Mouse (Mus musculus): ENCODE measurements around the gene Tfam. TPM values are rescaled to one million over a fixed set of nuclear protein-coding genes. Genes with fewer than 3 reads are reported as not detected.

Gene Tfam
- polyA plus RNA-seq, 1 experiment from 2014 or later, result 80.6 TPM

- Histone ChIP-seq H3K4me3 (ENCODE audit: low read depth, low read length) (no peak overlapping the region), H3K27me3 (ENCODE audit: control insufficient read depth, insufficient read depth, low read length) (no peaks in the 10 kb centered on the region), H3K9me3 (ENCODE audit: control insufficient read depth, low read length) (no peaks in the 10 kb centered on the region), H3K4me1 (ENCODE audit: control insufficient read depth, insufficient read depth, low read length) (no peaks in the 10 kb centered on the region), H3K36me3 (ENCODE audit: control insufficient read depth, insufficient read depth, low read length) (no peaks in the 10 kb centered on the region), H3K27ac (ENCODE audit: low read depth, low read length) (no peak overlapping the region), H3K4me2 (ENCODE audit: low read depth) (no peak overlapping the region), H3K9ac (ENCODE audit: low read length) (no peak overlapping the region)
- DNase-seq (ENCODE audit: low spot score) (no peak), ATAC-seq (ENCODE audit: insufficient read depth, low FRiP score, low TSS enrichment) (no peak)
- WGBS, result 92% methylated on average over 2 of the region's 2 CpGs
Measured at GRCm38 (mm10) chr10:71201512-71201911, 36.6 kb downstream of the Tfam start.

DNA sequence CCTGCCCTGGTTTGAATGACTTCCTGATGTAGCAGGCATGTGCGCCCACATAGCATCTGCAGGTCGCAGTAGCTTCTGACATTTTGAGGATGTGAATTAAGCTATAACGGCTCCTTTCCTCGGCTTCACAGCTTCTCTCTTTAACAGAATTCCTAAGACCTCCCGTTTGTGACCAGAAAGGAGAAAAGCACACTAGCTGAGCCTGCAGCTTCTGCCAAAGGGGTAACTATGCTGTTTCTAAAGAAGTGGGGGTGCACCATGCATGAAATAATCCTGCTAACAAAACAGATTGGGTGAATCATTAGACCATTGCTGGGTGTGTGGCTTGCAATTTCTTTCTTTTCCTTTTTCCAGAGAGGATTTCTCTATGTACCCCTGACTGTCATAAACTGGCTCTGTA, 37.1 kb downstream of the Tfam start:
- H3K27me3 ChIP-seq (ENCODE audit: control insufficient read depth, insufficient read depth, low read length), result no peaks in the 10 kb centered on the region
- H3K9me3 ChIP-seq (ENCODE audit: control insufficient read depth, low read length), result no peaks in the 10 kb centered on the region
- H3K4me3 ChIP-seq (ENCODE audit: low read depth, low read length), result no peak overlapping the region
- no peak overlapping the region for H3K27ac ChIP-seq (ENCODE audit: low read depth, low read length)
- H3K36me3 ChIP-seq (ENCODE audit: control insufficient read depth, insufficient read depth, low read length), result no peaks in the 10 kb centered on the region
- H3K9ac ChIP-seq (ENCODE audit: low read length), result no peak overlapping the region
- ATAC-seq (ENCODE audit: insufficient read depth, low FRiP score, low TSS enrichment) (no peak), DNase-seq (ENCODE audit: low spot score) (no peak)
- WGBS, result 69% methylated on average over 5 of the region's 5 CpGs
- H3K4me2 ChIP-seq (ENCODE audit: low read depth), result no peak overlapping the region
- H3K4me1 ChIP-seq (ENCODE audit: control insufficient read depth, insufficient read depth, low read length), result no peaks in the 10 kb centered on the region

DNA sequence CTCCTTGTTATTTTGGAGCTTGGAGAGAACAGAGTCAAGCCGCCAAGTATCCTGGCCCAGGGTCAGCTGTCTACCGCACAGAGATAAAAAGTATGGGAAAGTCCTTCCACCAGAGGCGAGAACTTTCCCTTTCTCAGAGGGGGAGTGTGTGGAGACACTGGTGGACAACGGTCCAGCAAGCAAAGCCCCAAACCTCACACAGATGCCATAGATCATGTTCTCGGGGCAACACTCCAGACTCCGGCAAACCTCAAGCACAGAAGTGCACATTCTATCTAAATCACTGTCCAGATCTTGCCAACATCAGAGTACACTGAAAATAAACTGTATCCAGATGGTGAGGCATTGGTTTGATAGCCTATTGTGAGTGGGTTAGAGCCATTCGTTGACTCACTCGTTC, 39.4 kb downstream of the Tfam start:
- Histone ChIP-seq H3K9me3 (ENCODE audit: control insufficient read depth, low read length) (no peaks in the 10 kb centered on the region), H3K27ac (ENCODE audit: low read depth, low read length) (no peak overlapping the region), H3K9ac (ENCODE audit: low read length) (no peak overlapping the region), H3K27me3 (ENCODE audit: control insufficient read depth, insufficient read depth, low read length) (no peaks in the 10 kb centered on the region), H3K36me3 (ENCODE audit: control insufficient read depth, insufficient read depth, low read length) (no peaks in the 10 kb centered on the region), H3K4me2 (ENCODE audit: low read depth) (no peak overlapping the region), H3K4me1 (ENCODE audit: control insufficient read depth, insufficient read depth, low read length) (no peaks in the 10 kb centered on the region), H3K4me3 (ENCODE audit: low read depth, low read length) (no peak overlapping the region)
- ATAC-seq (ENCODE audit: insufficient read depth, low FRiP score, low TSS enrichment) (no peak), DNase-seq (ENCODE audit: low spot score) (no peak)
- 88% methylated on average over 8 of the region's 8 CpGs for WGBS

DNA sequence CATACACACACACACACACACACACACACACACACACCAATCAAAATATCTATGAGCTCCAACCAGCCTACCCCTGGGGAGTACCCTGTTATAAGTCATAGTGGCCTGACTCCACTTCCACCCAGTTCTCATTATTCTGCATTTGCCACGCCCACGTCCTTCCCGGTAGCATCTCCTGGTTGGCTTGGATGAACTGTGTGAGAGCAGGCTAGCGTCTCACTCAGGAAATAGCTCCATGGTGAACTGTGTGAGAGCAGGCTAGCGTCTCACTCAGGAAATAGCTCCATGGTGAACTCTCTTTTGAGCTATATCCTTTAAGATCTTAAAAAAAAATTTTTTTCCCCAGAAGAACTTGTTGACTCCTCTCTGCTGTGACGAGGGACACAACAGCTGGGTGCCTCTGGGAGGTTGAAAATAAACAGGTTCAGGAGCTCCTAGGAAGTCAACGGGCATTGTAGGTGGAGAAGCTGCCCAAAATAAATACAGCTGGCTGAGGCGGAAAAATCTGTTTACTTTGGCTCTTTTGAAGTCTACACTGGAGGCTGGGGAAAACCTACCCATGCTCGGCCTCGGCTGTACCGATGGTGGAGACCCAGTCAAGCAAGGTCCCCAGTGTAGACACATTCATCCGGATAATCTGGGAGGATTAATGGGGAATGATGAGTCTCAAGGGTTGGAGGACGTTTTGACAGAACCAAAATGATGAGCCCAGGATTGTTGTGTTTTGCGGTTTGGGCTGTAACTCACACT, 40.9 kb downstream of the Tfam start:
- WGBS, result 66% methylated on average over 14 of the region's 14 CpGs
- Histone ChIP-seq H3K4me1 (ENCODE audit: control insufficient read depth, insufficient read depth, low read length) (no peaks in the 10 kb centered on the region), H3K27ac (ENCODE audit: low read depth, low read length) (no peak overlapping the region), H3K4me2 (ENCODE audit: low read depth) (no peak overlapping the region), H3K9me3 (ENCODE audit: control insufficient read depth, low read length) (no peaks in the 10 kb centered on the region), H3K27me3 (ENCODE audit: control insufficient read depth, insufficient read depth, low read length) (no peaks in the 10 kb centered on the region), H3K4me3 (ENCODE audit: low read depth, low read length) (no peak overlapping the region), H3K36me3 (ENCODE audit: control insufficient read depth, insufficient read depth, low read length) (no peaks in the 10 kb centered on the region), H3K9ac (ENCODE audit: low read length) (no peak overlapping the region)
- DNase-seq (ENCODE audit: low spot score), result no peak
- ATAC-seq (ENCODE audit: insufficient read depth, low FRiP score, low TSS enrichment), result no peak

GRCm38 (mm10) chr10:71195501-71195900, 42.6 kb downstream of the Tfam start:
- no peak for DNase-seq (ENCODE audit: low spot score)
- no peaks in the 10 kb centered on the region for H3K36me3 ChIP-seq (ENCODE audit: control insufficient read depth, insufficient read depth, low read length)
- no peaks in the 10 kb centered on the region for H3K27me3 ChIP-seq (ENCODE audit: control insufficient read depth, insufficient read depth, low read length)
- H3K4me3 ChIP-seq (ENCODE audit: low read depth, low read length), result no peak overlapping the region
- no peak overlapping the region for H3K4me2 ChIP-seq (ENCODE audit: low read depth)
- H3K27ac ChIP-seq (ENCODE audit: low read depth, low read length), result no peak overlapping the region
- no peak for ATAC-seq (ENCODE audit: insufficient read depth, low FRiP score, low TSS enrichment)
- no peaks in the 10 kb centered on the region for H3K9me3 ChIP-seq (ENCODE audit: control insufficient read depth, low read length)
- H3K4me1 ChIP-seq (ENCODE audit: control insufficient read depth, insufficient read depth, low read length), result no peaks in the 10 kb centered on the region
- no peak overlapping the region for H3K9ac ChIP-seq (ENCODE audit: low read length)
- 55% methylated on average over 9 of the region's 9 CpGs for WGBS

DNA sequence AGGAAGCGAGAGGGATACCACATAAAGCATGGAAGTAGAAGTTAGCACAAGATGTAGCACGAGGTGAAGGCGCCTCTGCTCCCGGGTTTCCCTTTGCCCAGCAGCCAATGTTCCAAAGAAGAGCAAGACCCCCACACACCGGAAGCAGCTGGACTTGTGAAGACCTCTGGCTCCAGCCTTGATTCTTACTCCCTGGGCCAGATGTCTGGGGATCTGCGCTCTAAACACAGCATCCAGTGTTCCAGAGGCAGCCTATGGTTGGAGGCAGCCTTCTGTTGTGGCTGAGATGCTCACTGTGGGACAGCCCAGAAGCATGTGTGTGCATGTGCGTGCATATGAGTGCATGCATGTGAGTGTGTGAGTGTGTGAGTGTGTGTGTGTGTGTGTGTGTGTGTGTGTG, 43.4 kb downstream of the Tfam start:
- H3K27ac ChIP-seq (ENCODE audit: low read depth, low read length), result no peak overlapping the region
- H3K4me1 ChIP-seq (ENCODE audit: control insufficient read depth, insufficient read depth, low read length), result no peaks in the 10 kb centered on the region
- DNase-seq (ENCODE audit: low spot score) (no peak), ATAC-seq (ENCODE audit: insufficient read depth, low FRiP score, low TSS enrichment) (no peak)
- no peaks in the 10 kb centered on the region for H3K27me3 ChIP-seq (ENCODE audit: control insufficient read depth, insufficient read depth, low read length)
- H3K4me2 ChIP-seq (ENCODE audit: low read depth), result no peak overlapping the region
- no peaks in the 10 kb centered on the region for H3K36me3 ChIP-seq (ENCODE audit: control insufficient read depth, insufficient read depth, low read length)
- no peak overlapping the region for H3K4me3 ChIP-seq (ENCODE audit: low read depth, low read length)
- H3K9ac ChIP-seq (ENCODE audit: low read length), result no peak overlapping the region
- no peaks in the 10 kb centered on the region for H3K9me3 ChIP-seq (ENCODE audit: control insufficient read depth, low read length)
- WGBS, result 89% methylated on average over 7 of the region's 7 CpGs

GRCm38 (mm10) chr10:71193319-71193718, 44.8 kb downstream of the Tfam start:
- Histone ChIP-seq H3K4me1 (ENCODE audit: control insufficient read depth, insufficient read depth, low read length) (no peaks in the 10 kb centered on the region), H3K4me2 (ENCODE audit: low read depth) (no peak overlapping the region), H3K4me3 (ENCODE audit: low read depth, low read length) (no peak overlapping the region), H3K9me3 (ENCODE audit: control insufficient read depth, low read length) (no peaks in the 10 kb centered on the region), H3K27me3 (ENCODE audit: control insufficient read depth, insufficient read depth, low read length) (no peaks in the 10 kb centered on the region), H3K36me3 (ENCODE audit: control insufficient read depth, insufficient read depth, low read length) (no peaks in the 10 kb centered on the region), H3K27ac (ENCODE audit: low read depth, low read length) (no peak overlapping the region), H3K9ac (ENCODE audit: low read length) (no peak overlapping the region)
- ATAC-seq (ENCODE audit: insufficient read depth, low FRiP score, low TSS enrichment) (no peak), DNase-seq (ENCODE audit: low spot score) (no peak)
- 80% methylated on average over 7 of the region's 7 CpGs for WGBS

DNA sequence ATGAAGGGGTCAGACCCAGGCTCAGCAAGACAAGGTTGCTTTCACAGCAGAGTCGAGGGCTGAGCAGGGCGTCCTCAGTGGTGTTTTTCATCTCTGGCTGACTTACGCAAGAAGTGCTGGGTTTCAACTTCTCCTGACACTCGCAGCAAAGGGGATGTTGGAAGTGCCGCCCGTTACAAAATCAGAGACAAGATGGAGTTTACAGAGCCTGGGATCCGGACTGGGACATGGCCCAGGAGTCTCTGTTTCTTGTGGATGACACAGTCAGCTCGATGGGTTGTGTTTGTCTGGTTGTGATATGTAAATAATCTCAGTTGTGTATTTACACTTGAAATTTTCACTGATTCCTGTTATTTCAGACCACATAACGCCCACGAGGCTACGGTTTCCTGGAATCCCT, 45.2 kb downstream of the Tfam start:
- no peak for DNase-seq (ENCODE audit: low spot score)
- no peak overlapping the region for H3K4me2 ChIP-seq (ENCODE audit: low read depth)
- no peak overlapping the region for H3K4me3 ChIP-seq (ENCODE audit: low read depth, low read length)
- ATAC-seq (ENCODE audit: insufficient read depth, low FRiP score, low TSS enrichment), result no peak
- 83% methylated on average over 11 of the region's 11 CpGs for WGBS
- no peaks in the 10 kb centered on the region for H3K4me1 ChIP-seq (ENCODE audit: control insufficient read depth, insufficient read depth, low read length)
- H3K9me3 ChIP-seq (ENCODE audit: control insufficient read depth, low read length), result no peaks in the 10 kb centered on the region
- H3K27ac ChIP-seq (ENCODE audit: low read depth, low read length), result no peak overlapping the region
- no peaks in the 10 kb centered on the region for H3K27me3 ChIP-seq (ENCODE audit: control insufficient read depth, insufficient read depth, low read length)
- H3K36me3 ChIP-seq (ENCODE audit: control insufficient read depth, insufficient read depth, low read length), result no peaks in the 10 kb centered on the region
- H3K9ac ChIP-seq (ENCODE audit: low read length), result no peak overlapping the region

GRCm38 (mm10) chr10:71188681-71189080, 49.4 kb downstream of the Tfam start:
- Histone ChIP-seq H3K36me3 (ENCODE audit: control insufficient read depth, insufficient read depth, low read length) (no peaks in the 10 kb centered on the region), H3K27me3 (ENCODE audit: control insufficient read depth, insufficient read depth, low read length) (no peaks in the 10 kb centered on the region), H3K9me3 (ENCODE audit: control insufficient read depth, low read length) (no peaks in the 10 kb centered on the region), H3K9ac (ENCODE audit: low read length) (no peak overlapping the region), H3K4me3 (ENCODE audit: low read depth, low read length) (no peak overlapping the region), H3K4me1 (ENCODE audit: control insufficient read depth, insufficient read depth, low read length) (no peaks in the 10 kb centered on the region), H3K27ac (ENCODE audit: low read depth, low read length) (no peak overlapping the region), H3K4me2 (ENCODE audit: low read depth) (no peak overlapping the region)
- DNase-seq (ENCODE audit: low spot score) (no peak), ATAC-seq (ENCODE audit: insufficient read depth, low FRiP score, low TSS enrichment) (no peak)
- WGBS, result 84% methylated on average over 4 of the region's 4 CpGs
